Mouse (Mus musculus) hindbrain, postnatal 0 days (tissue): ENCODE measurements around the gene Gm10024. TPM values are rescaled to one million over a fixed set of nuclear protein-coding genes. Genes with fewer than 3 reads are reported as not detected.
"Not testable (repeated sequence)": the region's sequence is repeated elsewhere in the genome, so short reads cannot be mapped to it uniquely, and the experiment has no call there.

Experiments used
- ATAC-seq: fragments of 200-750 bp; cut with Nextera tagmentation; 2 replicates; pipeline ENCODE4 v1.8.0; 2017; ENCODE audit warnings: mild to moderate bottlenecking, moderate TSS enrichment, moderate library complexity
- DNase-seq: peaks from one replicate; pipeline ENCODE4 v3.0.0-alpha.2; 2015; ENCODE audit warnings: low spot score
- H3K27ac ChIP-seq: fragments of 300-500 bp; sonication (generic); 2 replicates; pipeline ENCODE4 v1.5.1; 2014; ENCODE audit warnings: mild to moderate bottlenecking
- H3K27me3 ChIP-seq: fragments of 300-500 bp; sonication (generic); 2 replicates; pipeline ENCODE4 v1.6.1; 2014; ENCODE audit warnings: low read length, mixed read lengths; ENCODE audit not compliant: insufficient read depth
- H3K36me3 ChIP-seq: fragments of 300-500 bp; sonication (generic); 2 replicates; pipeline ENCODE4 v1.6.1; 2014; ENCODE audit warnings: low read length, mixed read lengths; ENCODE audit not compliant: insufficient read depth
- H3K4me1 ChIP-seq: fragments of 300-500 bp; sonication (generic); 2 replicates; pipeline ENCODE4 v1.6.1; 2014; ENCODE audit warnings: antibody characterized with exemption, low read length, mixed read lengths; ENCODE audit not compliant: insufficient read depth
- H3K4me2 ChIP-seq: fragments of 300-500 bp; sonication (generic); 2 replicates; pipeline ENCODE4 v1.6.1; 2014; ENCODE audit warnings: low read depth, mild to moderate bottlenecking, low read length, moderate library complexity, mixed read lengths
- H3K4me3 ChIP-seq: fragments of 300-500 bp; sonication (generic); 2 replicates; pipeline ENCODE4 v1.5.1; 2014; ENCODE audit warnings: low read length
- H3K9ac ChIP-seq: fragments of 300-500 bp; sonication (generic); replicated peaks from 2 replicates; pipeline ENCODE4 v1.6.1; 2014; ENCODE audit warnings: mild to moderate bottlenecking, low read length, moderate library complexity, mixed read lengths
- H3K9me3 ChIP-seq: fragments of 300-500 bp; sonication (generic); 2 replicates; pipeline ENCODE4 v1.6.1; 2016; ENCODE audit warnings: low read length, mixed read lengths
- CTCF ChIP-seq: IDR thresholded peaks from 2 replicates; pipeline ENCODE4 v1.5.1; 2016; ENCODE audit warnings: antibody characterized with exemption, control low read depth, low read depth
- WGBS: fragments of 180-500 bp; shearing (Covaris S2); extraction: QIAGEN DNeasy Blood & Tissue Kit; methylation state at CpG from one replicate; pipeline ENCODE4 v1.1.7; 2014; 5-methylcytosine and 5-hydroxymethylcytosine counted together
- polyA plus RNA-seq: library from polyadenylated mRNA; unstranded; fragments of >200 nt; fragmentation: Nextera tagmentation; extraction: Ambion mirVana; gene quantifications from 2 replicates; pipeline ENCODE4 v1.2.1, GENCODE M21; 2015
- total RNA-seq: library from RNA; depleted of rRNA; stranded (reverse); fragments of >200 nt; gene quantifications from 2 replicates; pipeline ENCODE4 v1.2.3, GENCODE M21; 2014

Gene Gm10024
- total and polyA plus RNA-seq, 2 experiments from 2014 or later: not detected

DNA sequence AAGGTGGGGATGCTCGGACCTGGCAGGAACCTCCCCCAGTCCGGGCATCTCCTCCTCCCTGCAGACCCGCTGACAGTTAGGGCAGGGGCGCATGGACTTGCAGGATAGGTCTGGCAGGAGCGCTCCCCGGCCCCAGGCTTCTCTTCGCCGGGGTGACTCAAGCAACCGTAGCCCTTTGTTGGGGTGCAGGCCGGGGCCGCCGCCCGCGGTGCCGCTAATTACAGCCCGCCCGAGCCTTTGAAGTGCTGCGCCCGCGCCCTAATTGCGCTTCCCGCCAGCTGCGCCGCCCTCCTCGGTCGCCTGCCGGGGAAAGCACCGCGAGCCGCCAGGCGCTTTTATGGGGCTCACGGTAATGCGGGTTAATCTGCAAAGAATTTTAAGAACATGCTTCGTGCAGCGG is 33.7 kb upstream of the Gm10024 start:
- Histone ChIP-seq H3K4me3 (peak overlapping the region; percentile 35), H3K9me3 (no peaks in the 10 kb centered on the region), H3K27me3 (peaks cover 18% of the 10 kb centered on the region), H3K9ac (0 out of 2 replicates have a peak overlapping the region, but pooled peaks have one; percentile 13), H3K4me1 (peaks cover 6% of the 10 kb centered on the region; the same call in 1 of the 2 replicates), H3K27ac (no peak overlapping the region), H3K36me3 (no peaks in the 10 kb centered on the region), H3K4me2 (peak overlapping the region; percentile 69)
- no peak for TF ChIP-seq CTCF
- under 1% methylated on average over 35 of the region's 35 CpGs for WGBS
- ATAC-seq (no peak), DNase-seq (no peak)

DNA sequence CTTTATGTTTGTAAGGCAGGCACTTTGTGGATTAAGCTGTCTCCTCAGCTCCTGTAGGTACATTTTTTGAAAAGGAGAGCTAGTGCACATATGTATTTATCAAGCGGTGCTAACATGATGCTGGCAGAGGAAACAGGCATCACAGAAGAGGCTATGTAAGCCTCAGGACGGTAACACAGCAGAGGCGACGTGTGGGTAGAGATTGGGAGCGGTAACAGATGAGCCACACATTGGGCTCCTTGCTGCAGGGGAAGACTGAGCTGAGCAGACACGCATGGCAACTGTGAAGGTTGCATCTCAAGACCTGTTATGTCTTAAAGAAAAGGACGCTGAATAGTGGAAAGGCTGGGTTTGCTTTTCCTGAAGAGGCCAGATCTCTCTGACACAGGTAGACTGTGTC is 28.3 kb upstream of the Gm10024 start:
- TF ChIP-seq CTCF: no peak
- 75% methylated on average over 7 of the region's 7 CpGs for WGBS

DNA sequence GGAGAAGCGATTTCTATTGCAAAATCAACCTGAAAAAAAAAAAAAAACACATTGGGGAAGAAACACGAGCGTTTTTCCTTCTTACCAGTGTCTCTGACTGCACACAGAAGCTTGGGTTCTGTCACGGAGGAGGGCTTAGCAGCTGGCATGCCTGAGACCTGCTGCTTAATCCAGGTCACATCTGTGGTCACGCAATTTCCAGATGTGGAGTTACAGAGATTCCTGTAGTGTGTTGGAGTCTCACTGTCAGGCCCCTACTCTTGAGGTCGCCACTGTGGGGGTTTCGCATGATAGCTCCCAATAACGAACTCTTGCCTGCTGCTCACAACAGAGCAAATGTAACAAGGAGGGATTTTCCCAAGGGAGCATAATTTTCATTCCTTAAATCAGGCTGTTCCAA is 27.1 kb upstream of the Gm10024 start:
- 0 out of 2 replicates have a peak, but pooled peaks cover 3% of the 10 kb centered on the region for H3K27me3 ChIP-seq
- H3K4me1 ChIP-seq: no peaks in the 10 kb centered on the region
- no peak overlapping the region for H3K4me3 ChIP-seq
- H3K36me3 ChIP-seq: no peaks in the 10 kb centered on the region
- H3K4me2 ChIP-seq: no peak overlapping the region
- WGBS: 40% methylated on average over 8 of the region's 8 CpGs
- H3K27ac ChIP-seq: no peak overlapping the region
- DNase-seq: no peak
- no peak for ATAC-seq
- no peaks in the 10 kb centered on the region for H3K9me3 ChIP-seq
- no peak for TF ChIP-seq CTCF
- H3K9ac ChIP-seq: no peak overlapping the region

More for the DNA sequence above, 28.3 kb upstream of the Gm10024 start:
- no peaks in the 10 kb centered on the region for H3K9me3 ChIP-seq
- no peak overlapping the region for H3K27ac ChIP-seq
- H3K9ac ChIP-seq: no peak overlapping the region
- H3K4me1 ChIP-seq: no peaks in the 10 kb centered on the region
- no peak overlapping the region for H3K4me3 ChIP-seq
- ATAC-seq: no peak
- H3K27me3 ChIP-seq: peaks cover 10% of the 10 kb centered on the region
- H3K36me3 ChIP-seq: no peaks in the 10 kb centered on the region
- no peak overlapping the region for H3K4me2 ChIP-seq
- DNase-seq: no peak

DNA sequence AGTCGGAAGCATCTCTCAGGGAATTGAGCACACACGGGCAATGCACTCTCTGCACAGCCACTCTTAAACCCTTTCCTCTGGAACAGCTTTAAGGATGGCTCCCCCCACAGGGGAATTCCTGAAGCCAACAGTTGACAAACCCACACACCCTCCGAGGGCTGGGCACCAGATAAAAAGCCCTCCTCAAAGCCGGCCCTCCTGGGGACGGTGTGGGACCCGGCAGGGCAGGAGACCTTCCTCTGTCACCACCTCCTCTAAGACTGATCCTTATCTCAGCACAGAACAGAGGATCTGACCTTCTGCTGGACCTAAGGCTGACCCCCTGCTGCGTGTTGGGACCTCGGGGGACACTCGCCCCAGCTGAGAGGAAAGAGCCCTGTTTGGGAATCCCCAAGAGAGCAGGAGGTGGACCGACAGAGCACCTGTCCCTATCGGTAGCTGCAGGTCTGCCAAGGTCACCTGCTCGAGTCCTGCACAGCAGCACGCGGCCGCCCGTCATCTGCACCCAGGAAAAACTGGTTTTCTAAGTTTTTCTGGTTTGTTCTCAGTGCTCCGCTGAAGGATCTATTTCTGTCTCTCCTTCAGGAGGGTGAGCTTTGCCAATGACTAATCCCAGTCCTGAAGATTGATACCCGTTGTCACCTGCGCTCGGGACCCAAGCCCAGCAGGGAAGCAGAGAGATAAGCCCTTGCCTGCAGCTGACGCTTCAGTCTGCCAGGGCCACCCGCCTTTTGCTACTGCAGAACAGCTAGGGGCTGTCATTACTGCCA is 25.2 kb upstream of the Gm10024 start, which contains the start of gene Tspear:
Gene Tspear (plus strand): TSS at position 675 of the 770 bp plus-strand sequence.
- DNase-seq: no peak
- Histone ChIP-seq H3K9me3 (no peaks in the 10 kb centered on the region), H3K9ac (no peak within 1 kb of the TSS), H3K4me2 (no peak within 1 kb of the TSS), H3K4me3 (no peak within 1 kb of the TSS), H3K27ac (no peak within 1 kb of the TSS), H3K36me3 (no peaks in the 10 kb centered on the region), H3K4me1 (no peaks in the 10 kb centered on the region), H3K27me3 (0 out of 2 replicates have a peak, but pooled peaks cover 3% of the 10 kb centered on the region)
- no peak for TF ChIP-seq CTCF
- ATAC-seq: no peak
- 9% methylated on average over 22 of the region's 22 CpGs for WGBS

DNA sequence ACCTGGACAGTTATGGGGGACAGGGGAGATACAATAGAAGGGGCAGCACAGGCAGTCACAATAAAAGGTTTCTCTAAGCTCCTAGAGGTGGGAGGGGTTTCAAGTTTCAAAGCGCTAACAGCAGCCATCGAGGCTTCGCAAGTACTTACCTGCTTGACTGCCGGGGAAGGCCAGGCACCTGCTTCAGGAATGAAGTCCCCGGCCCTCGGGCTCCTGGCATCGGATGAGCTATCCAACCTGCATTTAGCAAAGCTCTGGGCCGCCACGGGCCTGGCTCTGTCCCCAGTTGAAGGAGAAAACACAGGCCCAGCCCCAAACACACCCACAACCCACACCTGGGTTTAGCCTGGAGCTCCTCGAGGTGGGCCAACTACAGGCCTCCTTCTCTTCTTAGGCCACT is 24.2 kb upstream of the Gm10024 start:
- Histone ChIP-seq H3K9me3 (no peaks in the 10 kb centered on the region), H3K27me3 (0 out of 2 replicates have a peak, but pooled peaks cover 3% of the 10 kb centered on the region), H3K36me3 (no peaks in the 10 kb centered on the region), H3K9ac (no peak overlapping the region), H3K4me2 (no peak overlapping the region), H3K27ac (no peak overlapping the region), H3K4me3 (no peak overlapping the region), H3K4me1 (no peaks in the 10 kb centered on the region)
- DNase-seq: no peak
- ATAC-seq: no peak
- TF ChIP-seq CTCF: no peak
- 33% methylated on average over 10 of the region's 10 CpGs for WGBS

DNA sequence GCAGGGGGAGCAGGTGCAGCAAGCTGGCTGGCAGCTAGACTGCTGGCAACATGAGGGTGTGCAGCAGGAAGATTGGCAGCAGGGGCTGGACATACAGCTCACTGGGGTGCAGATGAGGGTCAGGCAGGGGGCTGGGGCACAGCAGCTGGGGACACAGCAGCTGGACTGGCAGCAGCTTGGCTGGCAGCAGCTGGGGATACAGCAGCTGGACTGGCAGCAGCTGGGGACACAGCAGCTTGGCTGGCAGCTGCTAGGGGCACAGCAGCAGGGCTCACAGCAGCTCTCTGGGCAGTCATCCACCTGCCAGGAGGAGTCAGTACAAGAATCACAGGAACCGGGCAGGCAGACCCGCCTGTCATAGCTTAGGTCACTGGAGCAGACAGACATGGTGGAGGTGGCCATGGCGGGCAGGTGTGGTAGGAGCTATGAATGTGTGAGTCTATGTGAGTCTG is 20.9 kb upstream of the Gm10024 start, which contains the start of gene Gm19402:
Gene Gm19402 (minus strand): TSS at position 402 of the 452 bp plus-strand sequence.
- not testable (repeated sequence) for ATAC-seq, H3K4me3 ChIP-seq, H3K4me2 ChIP-seq, H3K27me3 ChIP-seq, DNase-seq, H3K36me3 ChIP-seq, H3K4me1 ChIP-seq, H3K27ac ChIP-seq, H3K9me3 ChIP-seq, H3K9ac ChIP-seq
- 71% methylated on average over 3 of the region's 3 CpGs for WGBS

DNA sequence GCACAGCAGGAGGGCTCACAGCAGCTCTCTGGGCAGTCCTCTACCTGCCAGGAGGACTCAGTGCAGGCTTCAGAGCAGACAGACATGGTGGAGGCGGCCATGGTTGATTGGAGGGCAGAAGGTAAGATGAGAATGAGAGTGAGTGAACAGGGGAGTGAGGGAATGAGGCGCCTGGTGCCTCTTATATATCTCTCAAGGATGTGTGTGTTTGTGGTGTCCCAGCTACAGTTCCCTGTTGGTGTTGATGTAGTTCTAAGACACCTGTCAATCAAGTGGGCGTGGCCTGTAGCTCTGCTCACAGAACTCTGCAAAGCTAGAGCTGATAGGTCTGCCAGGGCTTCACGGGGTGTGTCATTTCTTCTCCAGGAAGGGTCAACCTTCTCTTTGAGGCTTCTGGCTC is 14.1 kb upstream of the Gm10024 start, which contains the start of gene Gm9508:
Gene Gm9508 (minus strand): TSS at position 101 of the 400 bp plus-strand sequence.
- H3K36me3 ChIP-seq: no peaks in the 10 kb centered on the region
- WGBS: 36% methylated on average over 4 of the region's 4 CpGs

More for the DNA sequence above, 14.1 kb upstream of the Gm10024 start, which contains the start of gene Gm9508:
- no peak within 1 kb of the TSS for H3K4me2 ChIP-seq
- H3K27me3 ChIP-seq: no peaks in the 10 kb centered on the region
- TF ChIP-seq CTCF: no peak
- H3K4me3 ChIP-seq: no peak within 1 kb of the TSS
- DNase-seq: no peak
- H3K4me1 ChIP-seq: no peaks in the 10 kb centered on the region
- no peak for ATAC-seq
- H3K9ac ChIP-seq: no peak within 1 kb of the TSS
- no peaks in the 10 kb centered on the region for H3K9me3 ChIP-seq
- H3K27ac ChIP-seq: no peak within 1 kb of the TSS
